Mouse (Mus musculus) C2C12 (cell line): ENCODE measurements around the gene Midn. TPM values are rescaled to one million over a fixed set of nuclear protein-coding genes. Genes with fewer than 3 reads are reported as not detected.

Experiments used
- H3K27me3 ChIP-seq: one replicate; pipeline ENCODE4 v1.6.1; 2011; ENCODE audit not compliant: control insufficient read depth, insufficient read depth, insufficient read length
- H3K36me3 ChIP-seq: one replicate; pipeline ENCODE4 v1.6.1; 2011; ENCODE audit not compliant: control insufficient read depth, insufficient read depth
- H3K4me3 ChIP-seq: one replicate; pipeline ENCODE4 v1.5.1; 2011; ENCODE audit warnings: mild to moderate bottlenecking, control low read depth; ENCODE audit not compliant: poor library complexity, insufficient read depth, severe bottlenecking
- H3K79me2 ChIP-seq: one replicate; pipeline ENCODE4 v1.6.1; 2011; ENCODE audit not compliant: control insufficient read depth, insufficient read depth
- H3K79me3 ChIP-seq: one replicate; pipeline ENCODE4 v1.6.1; 2011; ENCODE audit warnings: low read depth, control low read depth
- H3ac ChIP-seq: one replicate; pipeline ENCODE3; 2011; ENCODE audit warnings: low read depth; ENCODE audit not compliant: control insufficient read depth, insufficient read length
- CEBPB ChIP-seq: IDR thresholded peaks from one replicate; pipeline ENCODE4 v1.6.1; 2011; ENCODE audit warnings: low read depth, mild to moderate bottlenecking, control low read depth, moderate library complexity
- CTCF ChIP-seq: IDR thresholded peaks from one replicate; pipeline ENCODE4 v1.5.1; 2011; ENCODE audit not compliant: control insufficient read depth, insufficient read depth, insufficient read length
- FOSL1 ChIP-seq: IDR thresholded peaks from one replicate; pipeline ENCODE4 v1.8.0; 2011; ENCODE audit warnings: mild to moderate bottlenecking, low read length; ENCODE audit not compliant: poor library complexity, insufficient read depth, severe bottlenecking
- MAX ChIP-seq: IDR thresholded peaks from one replicate; pipeline ENCODE4 v1.6.1; 2011; ENCODE audit warnings: mild to moderate bottlenecking, control low read depth
- MYOD1 ChIP-seq: IDR thresholded peaks from one replicate; pipeline ENCODE4 v1.6.1; 2011; ENCODE audit warnings: low read depth; ENCODE audit not compliant: control insufficient read depth, insufficient read length
- MYOG ChIP-seq: IDR thresholded peaks from one replicate; pipeline ENCODE4 v1.6.1; 2011; ENCODE audit not compliant: control insufficient read depth, insufficient read length; ENCODE audit errors: extremely low read depth
- USF1 ChIP-seq: IDR thresholded peaks from one replicate; pipeline ENCODE4 v1.6.1; 2011; ENCODE audit warnings: low read depth, mild to moderate bottlenecking, control low read depth, moderate library complexity
- polyA plus RNA-seq: library from polyadenylated mRNA; unstranded; fragments of >200 nt; fragmentation: generic; extraction: Trizol; gene quantifications from one replicate; pipeline ENCODE4 v1.2.1, GENCODE M21; 2012; ENCODE audit warnings: missing spikeins

Midn gene
- polyA plus RNA-seq, 1 experiment: 77.5 TPM

DNA sequence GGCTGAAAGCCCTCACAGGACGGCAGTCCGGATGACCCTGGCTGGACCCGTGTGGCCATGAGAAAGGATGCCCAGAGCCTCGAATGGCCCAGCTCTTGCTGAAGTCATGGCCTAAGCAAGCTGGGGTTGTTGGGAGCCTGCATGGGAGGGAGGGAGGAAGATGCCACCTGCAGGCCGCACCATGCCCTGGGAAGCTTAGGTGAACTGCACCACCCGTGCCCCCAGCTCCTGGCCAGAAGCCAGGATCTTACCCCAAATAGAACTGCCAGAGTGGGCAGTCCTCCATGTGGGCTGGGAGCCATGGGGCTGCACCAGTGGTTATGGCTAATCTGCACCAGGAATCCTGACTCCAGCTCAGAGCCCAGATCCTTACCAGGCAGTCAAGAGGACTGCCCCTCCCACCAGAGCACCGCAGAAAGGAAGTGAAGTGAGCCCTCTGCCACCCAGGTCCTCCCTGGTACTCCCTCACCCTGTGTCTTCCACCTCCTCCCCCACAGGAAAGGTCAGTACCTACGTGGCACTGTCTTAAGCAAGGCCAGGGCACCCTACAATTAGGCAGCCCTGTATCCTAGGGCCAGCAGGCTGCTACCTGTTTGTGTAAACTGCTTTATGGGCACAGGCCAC, 14.7 kb upstream of the Midn start:
- no peaks in the 10 kb centered on the region for H3K79me3 ChIP-seq
- no peak overlapping the region for H3K4me3 ChIP-seq
- H3ac ChIP-seq: no peak overlapping the region
- no peaks in the 10 kb centered on the region for H3K27me3 ChIP-seq
- peaks cover 34% of the 10 kb centered on the region for H3K36me3 ChIP-seq
- TF ChIP-seq FOSL1 (no peak), MAX (no peak), CEBPB (no peak), CTCF (no peak), MYOG (no peak)
- H3K79me2 ChIP-seq: no peaks in the 10 kb centered on the region

DNA sequence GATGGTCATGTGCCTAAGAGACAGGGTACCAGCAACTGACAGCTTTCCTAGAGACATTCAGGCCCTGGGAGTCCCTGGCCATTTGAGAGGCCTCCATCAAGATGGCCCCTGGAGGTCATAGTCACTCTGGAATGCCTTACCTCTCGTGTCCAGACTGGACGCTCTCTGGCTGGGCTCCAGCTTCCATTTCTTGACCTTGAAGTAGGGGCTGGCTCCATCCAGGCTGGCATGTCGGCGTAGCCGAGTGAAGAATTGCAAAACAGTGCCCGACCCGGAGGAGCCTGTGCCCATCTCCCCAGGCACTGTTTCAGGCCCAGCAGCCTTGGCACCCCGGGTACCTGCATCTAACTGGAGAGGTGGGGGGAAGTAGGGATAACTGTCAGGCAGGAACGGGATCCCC, 13.7 kb upstream of the Midn start:
- TF ChIP-seq MAX: no peak
- TF ChIP-seq USF1: no peak
- Histone ChIP-seq H3K79me2 (no peaks in the 10 kb centered on the region), H3K36me3 (peaks cover 23% of the 10 kb centered on the region), H3K79me3 (no peaks in the 10 kb centered on the region), H3K4me3 (no peak overlapping the region), H3ac (no peak overlapping the region), H3K27me3 (no peaks in the 10 kb centered on the region)

DNA sequence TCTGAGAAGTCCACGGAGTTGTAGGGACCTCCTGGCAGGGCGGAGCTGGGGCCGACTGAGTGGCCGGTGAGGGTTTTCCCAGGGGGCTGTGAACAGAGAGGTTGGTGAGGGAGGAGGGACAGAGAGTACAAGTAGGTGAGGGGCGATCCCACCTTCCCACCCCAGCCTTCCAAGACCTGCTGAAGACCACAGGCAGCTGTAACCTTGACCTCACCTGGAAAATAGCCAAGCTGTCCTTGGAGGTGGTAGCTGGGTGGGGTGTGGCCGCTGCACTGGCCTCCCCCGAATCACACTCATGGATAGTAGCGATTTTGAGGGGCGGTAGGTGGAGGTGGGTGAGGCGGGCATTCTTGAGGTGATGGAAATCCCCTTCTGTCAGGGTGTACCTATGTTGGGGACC, 12.9 kb upstream of the Midn start:
- Histone ChIP-seq H3ac (no peak overlapping the region), H3K27me3 (no peaks in the 10 kb centered on the region), H3K36me3 (peaks cover 16% of the 10 kb centered on the region), H3K79me2 (no peaks in the 10 kb centered on the region), H3K4me3 (no peak overlapping the region), H3K79me3 (no peaks in the 10 kb centered on the region)
- TF ChIP-seq MYOD1 (no peak), CEBPB (no peak), CTCF (no peak), MYOG (no peak), MAX (no peak), FOSL1 (no peak), USF1 (no peak)

DNA sequence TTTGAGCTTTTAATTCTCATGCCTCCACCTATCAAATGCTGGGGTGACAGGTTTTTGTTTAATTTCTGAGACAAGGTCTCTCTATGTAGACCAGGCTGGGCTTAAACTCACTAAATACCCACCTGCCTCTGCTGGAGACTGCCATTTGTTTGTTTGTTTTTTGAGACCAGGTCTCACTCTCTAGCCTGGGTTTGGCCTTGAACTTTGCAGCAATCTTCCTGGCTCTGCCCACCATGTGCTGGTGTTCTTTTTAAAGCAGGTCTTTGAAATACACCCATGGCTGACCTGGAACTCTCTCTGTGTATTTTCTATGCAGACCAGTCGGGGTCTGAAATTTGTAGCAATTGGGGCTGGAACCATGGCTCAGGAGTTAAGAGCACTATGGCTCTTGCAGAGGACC, 12.4 kb upstream of the Midn start:
- H3K36me3 ChIP-seq: peaks cover 11% of the 10 kb centered on the region
- no peak overlapping the region for H3K4me3 ChIP-seq
- H3K27me3 ChIP-seq: no peaks in the 10 kb centered on the region

DNA sequence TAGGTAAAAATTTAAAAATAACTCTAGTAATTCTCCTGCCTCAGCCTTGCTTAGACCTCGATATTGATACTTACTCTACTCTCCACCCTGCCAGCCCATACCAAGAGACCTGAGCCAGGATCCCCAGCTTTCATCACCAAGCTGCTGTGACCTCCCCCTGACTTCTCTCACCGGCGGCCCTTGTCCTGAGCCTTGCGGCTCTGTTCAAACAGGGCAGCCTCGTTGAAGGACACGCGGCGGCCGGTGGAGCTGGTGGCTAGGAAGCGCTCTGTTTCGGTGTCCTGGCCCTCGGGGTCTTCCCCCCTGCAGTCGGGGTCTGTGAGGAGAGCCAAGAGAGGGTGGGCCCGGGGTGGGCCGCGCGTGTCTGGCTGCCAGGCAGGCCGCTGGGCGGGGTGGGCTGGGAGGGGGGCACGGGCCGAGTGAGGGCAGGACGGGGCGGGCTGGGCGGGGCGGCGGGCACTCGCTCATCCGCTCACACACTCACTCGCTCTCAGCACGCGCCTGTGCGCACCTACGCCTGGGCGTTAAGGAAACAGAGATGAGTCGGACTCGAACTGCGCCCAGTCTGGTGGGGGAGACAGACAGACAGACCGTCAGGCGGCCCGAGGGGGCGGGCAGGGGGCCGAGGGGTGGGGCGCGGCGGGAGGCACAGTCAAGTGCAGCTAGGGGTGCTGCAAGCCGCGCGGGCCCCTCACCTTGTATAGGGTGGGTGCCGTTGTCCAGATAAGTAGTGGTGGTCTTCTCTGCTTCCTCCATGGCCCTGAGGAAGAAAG, 11.7 kb upstream of the Midn start:
- no peak overlapping the region for H3K4me3 ChIP-seq
- no peaks in the 10 kb centered on the region for H3K27me3 ChIP-seq
- no peaks in the 10 kb centered on the region for H3K79me2 ChIP-seq
- TF ChIP-seq USF1 (no peak), MAX (no peak), CTCF (no peak), CEBPB (no peak)
- peaks cover 7% of the 10 kb centered on the region for H3K36me3 ChIP-seq
- H3K79me3 ChIP-seq: no peaks in the 10 kb centered on the region
- no peak overlapping the region for H3ac ChIP-seq

More for the DNA sequence above, 12.4 kb upstream of the Midn start:
- TF ChIP-seq USF1 (no peak), CTCF (no peak)
- Histone ChIP-seq H3ac (no peak overlapping the region), H3K79me2 (no peaks in the 10 kb centered on the region), H3K79me3 (no peaks in the 10 kb centered on the region)

DNA sequence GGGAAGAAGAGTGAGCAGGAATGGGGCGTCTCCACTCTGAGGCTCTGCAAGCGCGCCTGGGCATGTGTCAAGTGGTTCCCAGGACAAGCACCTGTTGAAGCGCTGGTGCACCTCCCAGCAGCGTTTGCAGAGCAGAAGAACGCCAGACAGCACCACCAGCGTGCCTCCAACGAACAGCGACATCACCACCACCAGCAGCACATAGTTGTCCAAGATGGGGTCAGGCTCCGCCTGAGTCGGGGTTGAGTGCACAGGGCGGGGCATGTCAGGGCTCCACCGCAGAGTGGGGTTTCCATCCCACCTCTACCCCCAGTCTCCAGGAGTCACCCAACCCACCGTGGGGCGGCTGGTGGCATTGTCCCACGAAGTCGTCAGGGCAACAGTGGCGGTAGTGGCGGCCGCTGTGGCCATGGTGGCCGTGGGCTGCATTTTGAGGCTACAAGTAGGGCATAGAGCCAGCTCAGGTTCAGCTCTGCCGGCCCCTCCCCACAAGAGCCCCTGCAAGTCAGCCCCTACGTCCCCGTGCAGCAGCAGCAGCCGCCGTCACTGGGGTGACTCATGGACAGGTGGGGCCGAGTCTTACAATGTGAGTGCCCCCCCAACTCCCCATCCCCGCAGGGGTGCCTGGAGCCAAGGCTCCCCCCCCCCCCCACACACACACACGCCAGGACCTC, 11.0 kb upstream of the Midn start:
- Histone ChIP-seq H3K79me2 (peaks cover under 1% of the 10 kb centered on the region), H3K27me3 (no peaks in the 10 kb centered on the region), H3K4me3 (no peak overlapping the region), H3K79me3 (no peaks in the 10 kb centered on the region), H3ac (no peak overlapping the region), H3K36me3 (peaks cover 6% of the 10 kb centered on the region)
- TF ChIP-seq CTCF (no peak), MYOD1 (no peak), CEBPB (no peak), USF1 (no peak), MAX (no peak), FOSL1 (no peak), MYOG (no peak)
